8 mouse cellular contexts compared by ENCODE assay signal in the genomic region with DNA sequence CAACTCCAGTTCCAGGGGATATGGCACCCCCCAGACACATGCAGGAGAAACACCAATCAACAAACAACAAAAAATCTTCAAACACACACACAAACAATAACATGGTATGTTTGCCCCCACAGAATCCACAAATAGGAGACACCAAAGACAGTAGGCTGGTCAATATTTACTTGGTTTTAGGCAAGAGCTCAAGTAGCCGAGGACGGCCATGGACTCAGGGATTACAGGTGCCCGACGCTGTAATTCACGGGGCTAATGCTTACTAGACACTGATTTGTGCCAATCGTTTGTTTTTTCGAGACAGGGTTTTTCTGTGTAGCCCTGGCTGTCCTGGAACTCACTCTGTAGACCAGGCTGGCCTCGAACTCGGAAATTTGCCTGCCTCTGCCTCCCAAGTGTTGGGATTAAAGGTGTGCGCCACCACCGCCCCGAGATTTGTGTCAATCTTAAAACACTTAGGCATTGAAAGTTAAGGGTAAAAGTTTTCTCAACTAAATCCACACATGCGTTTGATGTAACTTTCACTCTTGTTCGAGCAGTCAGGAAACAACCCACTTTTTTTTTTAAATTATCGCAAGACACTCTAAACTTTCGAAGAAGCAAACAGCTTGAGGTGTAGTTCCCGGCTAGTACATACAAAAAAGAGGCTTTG. TPM values are rescaled to one million over a fixed set of nuclear protein-coding genes. Genes with fewer than 3 reads are reported as not detected.
DNase-seq lines count a peak whose midpoint lies in the region; ATAC-seq and TF ChIP-seq lines count a peak whose summit lies in the region.
"Had no signal": no experiment of that assay in that cellular context is flagged by ENCODE, and none has a peak within 500 bp of the region (broad histone marks: within the 10 kb centered on the region; RNA-seq: fewer than 3 reads in every experiment).

No protein-coding gene starts in this region.

- TF ChIP-seq CTCF in spleen, adult 2 months (IDR thresholded peaks at IDR 0.05; ENCODE audit: extremely low read depth, insufficient read depth, insufficient read length, insufficient replicate concordance), result no peak

- H3K4me3 ChIP-seq in spleen, adult 2 months (ENCODE audit: extremely low read depth, insufficient read depth, insufficient read length), result peak overlapping the region; percentile 50
- H3K4me3 ChIP-seq in forebrain, embryonic 11.5 days (ENCODE audit: low read depth, low read length), result peak overlapping the region; percentile 98
- H3K4me3 ChIP-seq in limb, embryonic 14.5 days (replicated peaks; ENCODE audit: low read length), result peak overlapping the region; percentile 97
- peak overlapping the region; percentile 91 for H3K4me3 ChIP-seq in stomach, embryonic 16.5 days (replicated peaks; ENCODE audit: low read length)

- ATAC-seq in forebrain, embryonic 11.5 days (replicated peaks; ENCODE audit: low FRiP score), result no peak
- ATAC-seq in limb, embryonic 14.5 days (ENCODE audit: low FRiP score, low read depth), result no peak
- ATAC-seq in stomach, embryonic 16.5 days (ENCODE audit: insufficient read depth, low FRiP score), result no peak
- ATAC-seq in granulocyte monocyte progenitor cell, adult 5-6 weeks (replicated peaks; ENCODE audit: poor library complexity, severe bottlenecking), result no peak

- peak overlapping the region; percentile 88 for H3K4me2 ChIP-seq in forebrain, embryonic 11.5 days (ENCODE audit: low read depth, low read length, severe bottlenecking)
- H3K4me2 ChIP-seq in limb, embryonic 14.5 days (replicated peaks; ENCODE audit: low read depth, low read length, severe bottlenecking), result peak overlapping the region; percentile 59
- peak overlapping the region; percentile 61 for H3K4me2 ChIP-seq in stomach, embryonic 16.5 days (ENCODE audit: low read depth, low read length)

- DNase-seq in spleen, adult 2 months (ENCODE audit: low read depth in 1 of 2, low spot score in 2 of 2), result no peak
- no peak for DNase-seq in spleen, postnatal 4 days (ENCODE audit: low spot score in 2 of 2)
- no peak for DNase-seq in forebrain, embryonic 11.5 days (ENCODE audit: low spot score)
- no peak for DNase-seq in limb, embryonic 14.5 days (ENCODE audit: low spot score)
- DNase-seq in gastrocnemius, postnatal 25 days, result no peak
- DNase-seq: cerebellum, adult 18-20 months had no signal

- no peak overlapping the region for H3K27ac ChIP-seq in spleen, adult 2 months (ENCODE audit: insufficient read depth, low read length)
- no peak overlapping the region for H3K27ac ChIP-seq in forebrain, embryonic 11.5 days (ENCODE audit: low read depth, low read length)
- H3K27ac ChIP-seq in limb, embryonic 14.5 days (replicated peaks; ENCODE audit: low read depth, low read length), result peak overlapping the region; percentile 100
- peak overlapping the region; percentile 100; the same call in 1 of the 2 replicates for H3K27ac ChIP-seq in stomach, embryonic 16.5 days (ENCODE audit: low read length)

- H3K4me1 ChIP-seq in spleen, adult 2 months (ENCODE audit: control insufficient read depth, insufficient read depth, insufficient read length), result no peaks in the 10 kb centered on the region; the same call in none of the 2 replicates
- H3K4me1 ChIP-seq in forebrain, embryonic 11.5 days (replicated peaks; ENCODE audit: control insufficient read depth, insufficient read depth, low read length), result peaks cover 3% of the 10 kb centered on the region; the same call in 1 of the 2 replicates
- H3K4me1 ChIP-seq in limb, embryonic 14.5 days (ENCODE audit: control insufficient read depth, insufficient read depth, low read length), result peaks cover 18% of the 10 kb centered on the region
- H3K4me1 ChIP-seq in stomach, embryonic 16.5 days (ENCODE audit: control insufficient read depth, insufficient read depth, low read length), result peaks cover 20% of the 10 kb centered on the region

- H3K36me3 ChIP-seq in spleen, adult 2 months (ENCODE audit: control insufficient read depth, insufficient read depth, low read length), result peaks cover 4% of the 10 kb centered on the region
- H3K36me3 ChIP-seq in forebrain, embryonic 11.5 days (ENCODE audit: control insufficient read depth, insufficient read depth, low read length), result peaks cover 3% of the 10 kb centered on the region; the same call in 1 of the 2 replicates
- peaks cover 13% of the 10 kb centered on the region for H3K36me3 ChIP-seq in limb, embryonic 14.5 days (ENCODE audit: control insufficient read depth, insufficient read depth, low read length)
- no peaks in the 10 kb centered on the region; the same call in 1 of the 2 replicates for H3K36me3 ChIP-seq in stomach, embryonic 16.5 days (ENCODE audit: control insufficient read depth, insufficient read depth, low read length)

- H3K27me3 ChIP-seq in spleen, adult 2 months (ENCODE audit: control insufficient read depth, insufficient read depth, low read length), result no peaks in the 10 kb centered on the region
- H3K27me3 ChIP-seq in forebrain, embryonic 11.5 days (ENCODE audit: control insufficient read depth, insufficient read depth, low read length), result no peaks in the 10 kb centered on the region
- no peaks in the 10 kb centered on the region for H3K27me3 ChIP-seq in limb, embryonic 14.5 days (ENCODE audit: control insufficient read depth, insufficient read depth, low read length)
- H3K27me3 ChIP-seq in stomach, embryonic 16.5 days (ENCODE audit: control insufficient read depth, insufficient read depth, low read length), result no peaks in the 10 kb centered on the region

- WGBS in spleen, adult 2 months, result 5% methylated on average over 17 of the region's 17 CpGs
- 48% methylated on average over 17 of the region's 17 CpGs for WGBS in forebrain, embryonic 11.5 days
- 38% methylated on average over 17 of the region's 17 CpGs for WGBS in limb, embryonic 14.5 days
- 22% methylated on average over 17 of the region's 17 CpGs for WGBS in stomach, embryonic 16.5 days

- no peaks in the 10 kb centered on the region for H3K9me3 ChIP-seq in forebrain, embryonic 11.5 days (ENCODE audit: control insufficient read depth, low read length)
- H3K9me3 ChIP-seq in limb, embryonic 14.5 days (ENCODE audit: control insufficient read depth, low read length), result no peaks in the 10 kb centered on the region
- no peaks in the 10 kb centered on the region for H3K9me3 ChIP-seq in stomach, embryonic 16.5 days (replicated peaks; ENCODE audit: control insufficient read depth, low read length)

- H3K9ac ChIP-seq in forebrain, embryonic 11.5 days (ENCODE audit: low read length), result peak overlapping the region; percentile 100
- peak overlapping the region; percentile 100 for H3K9ac ChIP-seq in limb, embryonic 14.5 days (ENCODE audit: low read depth, low read length, severe bottlenecking)
- H3K9ac ChIP-seq in stomach, embryonic 16.5 days (ENCODE audit: low read length), result peak overlapping the region; percentile 65

- no peak for TF ChIP-seq POLR2A in spleen, adult 2 months (IDR thresholded peaks at IDR 0.05; ENCODE audit: low read depth, low read length)
- TF ChIP-seq POLR2A in limb, embryonic 14.5 days (IDR thresholded peaks at IDR 0.05; ENCODE audit: borderline replicate concordance, extremely low read depth, insufficient read depth, insufficient read length), result no peak

RNA-seq across cellular contexts. Expression of a gene that starts 11.6 kb away (rescaled TPM):
- 37.0 and 65.6 TPM in 2 replicates for polyA plus RNA-seq in spleen, adult 2 months (2012; rRNA removed)
- 433 and 456 TPM in 2 replicates for polyA plus RNA-seq in forebrain, embryonic 11.5 days (2014; fragmentation: Nextera tagmentation; extraction: Ambion mirVana)
- polyA plus RNA-seq in limb, embryonic 14.5 days (2012; rRNA removed), result 285 and 340 TPM in 2 replicates
- polyA plus RNA-seq in limb, embryonic 14.5 days (2014; fragmentation: Nextera tagmentation; extraction: Ambion mirVana), result 239 and 276 TPM in 2 replicates
- polyA plus RNA-seq in stomach, embryonic 16.5 days (2015; fragmentation: Nextera tagmentation; extraction: Ambion mirVana), result 109 and 132 TPM in 2 replicates
- total RNA-seq in gastrocnemius, postnatal 25 days (2021), result 10 to 100 TPM; 43.5 to 46.7 TPM
- 186 and 211 TPM in 2 replicates for total RNA-seq in granulocyte monocyte progenitor cell, adult 5-6 weeks (2014; fragmentation: Nextera tagmentation)
- 339 and 445 TPM in 2 replicates for total RNA-seq in granulocyte monocyte progenitor cell, adult 5-6 weeks (2017)

RNA-seq across cellular contexts. Expression of a gene that starts 45.7 kb away (rescaled TPM):
- polyA plus RNA-seq in spleen, adult 2 months (2012; rRNA removed), result 173 and 245 TPM in 2 replicates
- polyA plus RNA-seq in forebrain, embryonic 11.5 days (2014; fragmentation: Nextera tagmentation; extraction: Ambion mirVana), result 399 and 404 TPM in 2 replicates
- 420 and 469 TPM in 2 replicates for polyA plus RNA-seq in limb, embryonic 14.5 days (2012; rRNA removed)
- 458 and 481 TPM in 2 replicates for polyA plus RNA-seq in limb, embryonic 14.5 days (2014; fragmentation: Nextera tagmentation; extraction: Ambion mirVana)
- polyA plus RNA-seq in stomach, embryonic 16.5 days (2015; fragmentation: Nextera tagmentation; extraction: Ambion mirVana), result 483 and 485 TPM in 2 replicates
- total RNA-seq in gastrocnemius, postnatal 25 days (2021), result 1,000 to 10,000 TPM; 1,149 to 1,195 TPM
- 534 and 562 TPM in 2 replicates for total RNA-seq in granulocyte monocyte progenitor cell, adult 5-6 weeks (2014; fragmentation: Nextera tagmentation)
- total RNA-seq in granulocyte monocyte progenitor cell, adult 5-6 weeks (2017), result 175 and 228 TPM in 2 replicates

Comparison
In these comparisons a context has a peak if more than half of its experiments do, and no peak if none do; other contexts are left out.
1. H3K27ac ChIP-seq: peak in limb, embryonic 14.5 days (single experiment) and stomach, embryonic 16.5 days (single experiment); none in spleen, adult 2 months (single experiment) and forebrain, embryonic 11.5 days (single experiment).
2. Peak in every context shown above with its lines, with median percentiles within 50 percentile points of each other: H3K4me3 ChIP-seq, H3K4me2 ChIP-seq and H3K9ac ChIP-seq.